Mouse (Mus musculus): ENCODE measurements at regions not wholly inside any gene's neighbourhood (a gene's known extent, or its start where the extent isn't known, plus 50 kb on each side); places are given as distances from the start of the nearest gene placed in this dataset.

DNA sequence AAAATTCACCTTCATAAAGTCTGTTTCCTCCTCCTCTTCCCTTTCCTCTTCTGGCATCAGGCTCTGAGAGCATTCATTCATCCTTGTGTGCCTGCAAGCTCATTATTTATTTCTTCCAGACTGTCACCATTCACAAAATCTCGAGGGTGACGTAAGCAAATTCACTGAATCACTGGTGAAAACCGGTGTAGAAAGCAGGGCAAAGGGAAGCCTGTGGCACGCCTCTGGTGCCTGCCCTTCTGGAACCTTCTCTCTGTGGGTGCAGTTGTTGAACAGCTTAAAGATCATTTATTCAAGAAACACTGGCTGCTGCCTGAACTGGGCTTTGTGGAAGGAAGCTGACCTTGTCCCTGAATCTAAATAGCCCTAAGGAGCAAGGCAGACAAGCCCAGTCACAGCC lies 177.0 kb downstream of the Slc38a4 start:
- DNase-seq, result no peak

DNA sequence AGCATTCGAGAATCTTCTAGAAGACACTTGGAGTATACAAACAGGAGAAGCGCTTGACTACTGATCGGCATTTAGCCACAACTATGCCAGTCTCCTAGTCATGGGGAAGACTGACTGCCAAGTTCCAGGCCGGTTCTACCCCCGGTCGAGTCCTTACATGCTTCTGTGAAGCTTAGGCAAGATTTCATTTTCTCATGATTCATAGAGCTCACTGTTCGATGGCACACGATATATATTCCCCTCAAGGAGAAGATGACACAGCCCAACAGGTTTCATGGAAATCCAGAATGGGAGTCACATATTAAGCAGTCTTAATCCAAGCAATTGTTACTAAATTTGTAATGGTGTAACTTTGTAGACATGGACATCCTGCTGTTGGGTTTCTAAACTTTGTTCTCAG lies 177.8 kb downstream of the Slc38a4 start:
- no peak for DNase-seq

DNA sequence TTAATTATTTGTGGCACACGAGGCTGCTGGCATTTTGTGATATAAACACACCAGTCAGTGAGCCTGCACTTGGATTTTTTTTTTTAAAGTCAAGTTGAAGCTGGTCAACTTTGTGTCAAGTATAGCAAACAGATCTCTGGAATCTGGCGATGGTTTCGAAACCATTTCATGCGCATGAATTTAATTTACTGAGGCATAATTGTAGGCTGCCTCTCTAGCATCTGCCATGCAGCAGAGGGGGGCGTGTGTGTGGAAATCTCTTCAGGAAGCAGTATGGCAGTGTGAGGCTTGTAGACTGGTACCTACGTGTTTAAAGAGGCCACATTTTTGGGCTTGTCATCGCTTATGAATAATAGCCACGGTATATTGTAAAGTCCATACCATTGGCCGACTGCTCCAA lies 177.7 kb upstream of the Slc38a2 start:
- DNase-seq, result no peak

DNA sequence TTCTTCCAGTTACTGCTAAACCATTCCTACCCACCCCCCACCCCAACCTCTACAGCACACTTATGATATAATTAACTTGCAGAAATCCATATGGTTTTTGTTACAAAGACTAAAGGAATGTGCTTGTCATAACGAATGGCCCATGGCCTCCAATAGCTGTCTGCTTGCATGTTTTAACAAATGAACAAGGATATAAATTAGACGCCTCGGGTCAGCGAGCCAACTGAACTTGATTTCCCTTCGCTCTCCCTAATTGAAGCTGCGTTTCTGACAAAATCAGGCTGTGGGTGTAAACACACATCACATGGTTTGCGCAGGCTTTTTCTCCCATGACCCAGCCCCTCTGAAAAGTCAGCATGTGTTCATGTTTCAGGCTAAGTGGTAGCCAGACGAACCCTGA lies 174.6 kb upstream of the Slc38a2 start:
- peak; percentile 65 for DNase-seq

DNA sequence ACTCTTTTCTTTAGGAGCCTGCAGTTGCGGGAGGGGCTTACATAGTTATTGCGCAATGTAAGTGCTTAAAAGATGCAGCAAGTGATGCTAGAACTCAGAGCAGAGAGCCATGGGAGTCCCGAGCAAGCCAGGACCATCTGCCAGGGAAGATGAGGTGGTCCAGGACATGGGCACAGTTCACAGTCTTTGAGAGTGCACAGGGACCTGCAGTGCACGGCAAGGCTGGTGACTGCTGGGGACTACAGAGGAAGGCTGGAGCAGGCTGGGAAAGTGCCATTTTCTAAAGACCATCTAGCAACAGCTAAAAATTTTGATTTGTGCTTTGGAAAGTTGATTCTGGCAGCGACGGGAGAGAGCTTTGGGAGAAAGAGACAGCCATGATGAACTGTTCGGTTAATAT lies 174.0 kb upstream of the Slc38a2 start:
- no peak for DNase-seq

- DNase-seq, result no peak
Observed at GRCm38 (mm10) chr15:96873126-96873525, 173.6 kb upstream of the Slc38a2 start.

DNA sequence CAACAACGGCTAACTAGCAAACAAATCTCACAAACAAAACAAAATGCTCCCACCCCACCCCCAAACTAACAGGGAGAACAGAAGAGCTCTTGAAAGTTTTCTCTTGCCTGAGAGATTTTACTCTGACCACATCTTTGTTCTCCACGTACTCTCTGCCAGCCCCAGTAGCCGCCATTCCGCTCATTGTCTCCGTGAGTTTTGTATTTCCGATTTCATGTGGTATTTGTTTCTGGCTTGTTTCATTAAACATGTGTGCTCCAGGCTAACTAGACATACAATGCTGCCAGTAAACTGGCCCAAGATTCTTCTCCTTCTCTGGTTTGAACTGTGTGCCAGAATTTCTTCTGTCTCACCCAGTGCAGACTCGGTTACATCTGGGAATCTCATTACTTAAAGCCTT lies 168.2 kb upstream of the Slc38a2 start:
- no peak for DNase-seq

- no peak for DNase-seq
Observed at GRCm38 (mm10) chr15:96865932-96866331, 166.4 kb upstream of the Slc38a2 start.

DNA sequence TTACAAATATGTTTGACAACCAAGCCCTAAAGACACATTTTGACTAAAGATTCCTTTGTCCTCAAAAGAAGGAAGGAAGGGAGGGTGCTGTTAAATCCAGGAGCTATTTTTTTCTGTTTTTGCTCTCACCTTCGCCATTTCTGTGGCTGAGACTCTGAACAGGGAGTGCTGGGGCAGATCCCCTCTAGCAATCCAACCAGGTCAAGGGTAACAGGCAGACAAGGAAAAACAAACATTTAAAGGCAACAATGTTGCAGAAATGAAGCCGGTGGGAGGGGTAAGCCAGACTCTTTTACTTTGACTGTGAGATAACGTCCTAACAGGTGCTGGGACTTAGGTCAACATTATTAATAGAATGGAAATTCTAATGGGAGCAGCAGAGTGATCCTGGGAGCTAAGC lies 158.2 kb upstream of the Slc38a2 start:
- no peak for DNase-seq

GRCm38 (mm10) chr15:96851970-96852768 lies 152.6 kb upstream of the Slc38a2 start:
- no peak for DNase-seq

DNA sequence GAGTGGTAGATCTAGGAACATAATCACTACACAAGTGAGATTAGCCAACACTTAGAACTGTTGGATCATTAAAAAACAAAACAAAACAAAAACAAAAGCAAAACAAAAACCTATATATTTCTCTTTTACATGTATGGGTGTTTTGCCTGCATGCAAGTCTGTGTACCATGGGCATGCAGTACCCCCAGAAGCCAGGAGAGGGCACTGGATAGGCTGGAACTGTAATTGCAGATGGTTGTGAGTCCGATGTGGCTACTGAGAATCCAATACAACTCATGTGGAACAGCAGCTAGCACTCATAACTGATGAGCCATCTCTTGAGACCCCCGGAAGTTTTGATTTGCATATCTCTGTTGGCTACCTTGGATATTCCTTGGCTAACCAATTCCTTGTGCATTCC lies 148.6 kb upstream of the Slc38a2 start:
- DNase-seq, result no peak

- DNase-seq, result no peak
Observed at GRCm38 (mm10) chr15:96845221-96845620, 145.7 kb upstream of the Slc38a2 start.

DNA sequence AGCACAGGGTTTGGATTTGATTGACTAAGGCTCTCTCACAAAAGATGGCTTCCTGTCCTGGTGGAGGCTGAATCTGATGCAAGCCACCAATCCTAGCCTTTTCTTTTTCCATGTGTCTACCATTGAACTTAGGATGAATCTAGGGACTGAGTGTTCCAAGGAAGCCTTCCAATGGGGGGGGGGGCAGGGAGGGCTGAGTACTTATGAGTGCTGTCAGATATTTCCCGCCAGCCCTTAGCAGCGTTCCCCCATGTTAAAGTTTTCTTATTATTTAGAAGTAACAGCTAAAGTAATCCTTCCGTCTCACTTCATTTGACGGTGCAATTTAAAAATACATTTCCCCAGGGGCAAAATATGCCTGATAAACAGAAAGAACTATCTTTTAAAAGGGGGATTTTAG lies 144.8 kb upstream of the Slc38a2 start:
- no peak for DNase-seq

DNA sequence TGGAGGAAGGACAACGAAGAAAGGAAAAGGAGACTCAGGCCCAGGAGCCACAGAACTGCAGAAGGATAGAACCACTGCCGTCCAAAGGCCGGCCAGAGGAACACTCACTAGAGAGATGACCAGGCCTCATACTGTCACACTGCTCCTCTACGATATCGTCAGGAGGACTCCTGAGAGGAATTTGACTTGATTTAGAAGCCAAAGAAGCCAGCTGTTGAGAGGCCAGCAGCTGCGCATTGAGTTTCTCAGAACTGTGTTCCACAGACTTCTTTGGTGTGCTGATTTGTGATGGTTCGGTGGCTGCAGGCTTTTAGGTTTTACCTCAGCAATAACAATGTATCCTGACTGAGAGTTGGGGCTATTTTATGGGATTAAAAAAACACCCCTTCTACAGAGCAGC lies 144.1 kb upstream of the Slc38a2 start:
- no peak for DNase-seq

DNA sequence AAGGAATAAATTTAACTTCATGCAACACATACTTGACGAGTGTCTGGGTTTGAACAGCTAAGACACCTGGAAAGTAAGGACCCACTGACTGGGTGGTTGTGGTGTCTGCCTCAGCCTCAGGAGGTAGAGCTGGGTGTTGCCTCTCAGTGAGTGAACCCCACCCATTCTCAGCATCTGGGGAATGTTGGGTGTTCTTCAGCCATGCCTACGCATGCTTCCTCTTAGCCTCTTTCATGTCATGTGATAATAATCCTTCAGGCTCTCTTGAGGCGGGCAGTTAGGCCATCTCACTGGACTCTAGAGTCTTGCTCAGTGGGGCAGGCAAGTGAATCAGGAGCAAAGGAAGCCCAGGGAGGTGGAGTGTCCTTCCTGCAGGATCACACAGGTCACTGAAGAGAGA lies 143.4 kb upstream of the Slc38a2 start:
- no peak for DNase-seq

DNA sequence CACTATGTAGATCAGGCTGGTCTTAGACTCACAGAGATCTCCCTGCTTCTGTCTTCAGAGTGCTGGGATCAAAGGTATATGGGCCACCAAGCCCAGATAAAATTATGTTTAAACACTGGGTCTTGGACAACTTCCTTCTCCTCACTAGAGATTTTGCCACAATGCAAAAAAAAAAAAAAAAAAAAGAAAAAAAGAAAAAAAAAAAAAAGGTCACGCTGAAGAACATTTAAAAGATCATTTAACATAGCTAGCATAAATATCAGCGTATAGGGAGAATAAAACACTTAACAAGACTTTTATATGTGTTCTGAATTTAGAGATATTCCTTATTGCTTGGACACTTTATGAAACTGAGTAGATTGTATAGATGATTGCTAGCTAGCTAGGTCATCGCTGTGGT lies 137.1 kb upstream of the Slc38a2 start:
- DNase-seq, result no peak

DNA sequence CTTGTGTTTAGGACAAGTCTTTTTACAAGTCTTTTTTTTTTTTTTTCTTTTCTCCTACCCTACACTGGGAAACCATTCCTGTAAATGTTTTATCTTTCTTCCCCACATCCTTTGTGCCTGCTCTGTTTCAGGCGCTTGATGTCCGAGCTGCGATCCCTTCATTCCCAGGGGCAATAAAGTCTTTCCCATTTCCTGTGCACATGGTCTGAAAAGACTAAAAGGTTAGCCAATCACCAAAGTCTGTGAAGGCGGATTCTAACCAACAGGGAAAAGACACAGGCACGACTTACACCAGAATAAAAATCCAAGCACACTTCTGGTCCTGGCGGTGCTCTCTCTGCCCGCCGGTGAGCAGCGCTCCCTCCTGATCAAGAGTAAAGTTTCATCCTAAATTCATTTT lies 135.3 kb upstream of the Slc38a2 start:
- DNase-seq, result no peak

DNA sequence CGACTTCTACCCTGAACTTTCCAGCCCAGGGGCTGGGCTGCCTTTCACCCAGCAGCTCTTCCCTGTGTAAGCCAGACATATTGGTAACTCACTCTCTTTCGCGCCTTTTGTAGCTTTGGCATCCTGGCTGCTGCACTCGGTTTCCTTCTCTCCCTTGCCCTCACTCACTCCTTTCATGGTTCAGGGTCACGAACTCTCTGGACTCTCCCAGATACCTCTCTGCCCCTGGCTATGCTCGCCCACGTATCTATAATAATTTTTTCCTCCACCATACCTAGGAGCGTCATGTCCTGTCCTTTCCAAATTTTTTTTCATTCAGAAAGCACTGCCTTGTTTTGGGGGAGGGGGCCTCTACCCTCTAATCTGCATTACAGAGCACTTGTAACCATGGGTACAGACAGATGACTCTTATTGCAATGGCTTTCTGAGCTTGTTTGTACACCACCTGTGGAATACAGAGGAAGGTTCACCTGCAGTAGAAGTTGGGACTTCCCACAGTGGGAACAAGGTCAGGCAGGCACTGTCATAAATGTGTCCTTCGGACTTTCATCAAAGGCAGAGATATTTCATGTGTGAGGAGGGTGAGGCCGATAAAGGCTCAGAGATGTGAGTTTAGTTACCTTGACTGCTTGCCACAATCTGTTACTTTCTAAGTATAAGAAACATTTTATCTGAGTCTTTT lies 134.8 kb upstream of the Slc38a2 start:
- no peak for DNase-seq

DNA sequence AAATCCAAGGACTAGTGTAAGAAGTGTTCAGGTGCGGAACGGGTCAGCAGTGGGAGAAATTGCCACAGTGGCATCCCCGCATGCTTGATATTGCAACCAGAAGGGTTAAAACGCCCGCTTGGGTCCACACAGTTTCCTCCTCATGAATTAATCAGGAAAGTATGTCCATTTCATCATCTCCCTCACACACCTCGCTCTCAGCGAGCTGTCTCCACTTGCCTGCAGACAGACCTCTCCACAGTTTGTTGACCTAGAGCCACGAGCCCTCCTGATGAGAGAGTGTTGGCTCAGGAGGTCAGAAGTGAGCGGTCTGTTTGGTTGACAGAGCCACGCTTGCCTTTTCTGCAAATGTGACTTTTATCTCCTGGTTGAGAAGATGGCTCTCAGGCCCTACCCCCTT lies 132.9 kb upstream of the Slc38a2 start:
- no peak for DNase-seq

DNA sequence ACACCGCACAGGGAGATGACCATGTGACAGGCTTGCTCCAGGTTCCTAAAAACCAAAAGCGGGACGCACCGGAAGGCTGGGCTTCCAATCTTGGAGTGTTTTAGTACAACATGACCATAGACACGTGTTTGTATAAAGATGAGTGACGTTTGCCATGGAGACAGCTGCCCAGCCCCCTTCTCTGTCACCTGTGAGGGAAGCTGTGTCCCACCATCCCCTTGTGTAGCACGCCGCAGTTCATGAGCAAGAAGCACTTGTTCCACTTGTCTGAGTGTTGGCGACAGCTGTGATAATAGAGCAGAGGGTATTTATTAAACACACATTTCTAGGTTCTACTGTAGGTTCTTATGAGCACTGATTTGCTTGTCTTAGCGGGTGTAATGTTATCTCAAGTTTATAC lies 131.7 kb upstream of the Slc38a2 start:
- DNase-seq, result no peak

DNA sequence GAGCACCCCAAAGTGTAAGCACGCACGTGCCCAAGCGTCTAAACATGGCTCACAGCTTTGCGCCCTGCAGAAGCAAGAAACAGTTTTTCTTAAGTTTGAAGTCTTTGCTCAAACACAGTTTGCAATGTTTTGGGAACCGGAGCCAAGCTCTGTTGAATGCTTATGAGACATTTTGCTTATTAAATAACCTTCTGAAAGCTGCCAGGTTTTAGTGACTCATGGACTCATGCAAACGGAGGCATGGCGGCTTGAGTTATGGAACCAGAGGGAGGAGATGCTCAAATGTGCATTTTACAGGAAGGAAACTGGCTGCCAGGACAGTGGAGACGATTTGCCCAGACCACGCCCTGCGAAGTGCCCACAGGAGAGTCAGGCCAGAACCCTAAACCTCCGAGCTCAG lies 131.0 kb upstream of the Slc38a2 start:
- DNase-seq, result no peak

- DNase-seq, result no peak
Observed at GRCm38 (mm10) chr15:96829941-96830340, 130.4 kb upstream of the Slc38a2 start.

GRCm38 (mm10) chr15:96828681-96829080 lies 129.2 kb upstream of the Slc38a2 start:
- DNase-seq, result no peak

- no peak for DNase-seq
Observed at GRCm38 (mm10) chr15:96827931-96828330, 128.4 kb upstream of the Slc38a2 start.

DNA sequence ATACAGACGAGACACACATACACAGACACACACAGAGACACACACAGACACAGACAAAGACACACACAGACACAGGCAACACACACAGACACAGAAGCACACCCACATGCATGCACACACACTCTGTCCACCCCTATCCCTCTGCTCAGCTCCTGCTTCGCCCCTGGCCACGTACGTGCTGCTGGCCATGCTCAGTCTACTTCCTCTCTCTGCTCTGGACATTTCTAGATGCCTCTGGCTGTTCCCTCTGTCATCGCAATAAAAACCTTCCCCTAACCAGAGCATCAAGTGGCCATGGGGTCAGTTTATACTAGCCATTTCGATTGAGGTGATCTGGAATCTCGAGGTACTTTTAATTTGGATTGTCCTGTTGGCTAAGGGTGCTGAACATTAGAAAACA lies 118.9 kb upstream of the Slc38a2 start:
- no peak for DNase-seq

Measured in embryo, embryonic 11 days (tissue).